Mouse (Mus musculus): ENCODE data around the gene Tssc4. TPM values are rescaled to one million over a fixed set of nuclear protein-coding genes. Genes with fewer than 3 reads are reported as not detected.

Gene Tssc4
- total RNA-seq, 2 experiments from 2014 or later = 37.8 to 39.6 TPM

GRCm38 (mm10) chr7:143067469-143067868 is 1.6 kb upstream of the Tssc4 start:
- no peak for DNase-seq (ENCODE audit: low spot score in 2 of 2)

GRCm38 (mm10) chr7:143067897-143068296 is 1.2 kb upstream of the Tssc4 start:
- no peak for DNase-seq (ENCODE audit: low spot score in 2 of 2)

GRCm38 (mm10) chr7:143068316-143068881 is 650 bp upstream of the Tssc4 start:
- peak in 1 of 2 experiments; percentile 35 for DNase-seq (ENCODE audit: low spot score in 2 of 2)

GRCm38 (mm10) chr7:143069751-143070400 is 827 bp downstream of the Tssc4 start:
- no peak for DNase-seq (ENCODE audit: low spot score in 2 of 2)

- DNase-seq (ENCODE audit: low spot score in 2 of 2) = no peak
Observed at GRCm38 (mm10) chr7:143070506-143071070, 1.5 kb downstream of the Tssc4 start.

GRCm38 (mm10) chr7:143072605-143073004 is 3.6 kb downstream of the Tssc4 start:
- DNase-seq (ENCODE audit: low spot score in 2 of 2) = no peak

- DNase-seq (ENCODE audit: low spot score in 2 of 2) = peak; percentile 29 to 31
Observed at GRCm38 (mm10) chr7:143073086-143073485, 4.0 kb downstream of the Tssc4 start.

- no peak for DNase-seq (ENCODE audit: low spot score in 2 of 2)
Observed at GRCm38 (mm10) chr7:143075394-143075793, 6.3 kb downstream of the Tssc4 start.

GRCm38 (mm10) chr7:143077351-143077750 is 8.3 kb downstream of the Tssc4 start:
- no peak for DNase-seq (ENCODE audit: low spot score in 2 of 2)

GRCm38 (mm10) chr7:143082024-143082423 is 13.0 kb downstream of the Tssc4 start:
- DNase-seq (ENCODE audit: low spot score in 2 of 2) = no peak

- no peak for DNase-seq (ENCODE audit: low spot score in 2 of 2)
Observed at GRCm38 (mm10) chr7:143083708-143084107, 14.7 kb downstream of the Tssc4 start.

GRCm38 (mm10) chr7:143086366-143086765 is 17.3 kb downstream of the Tssc4 start:
- peak; percentile 29 to 61 for DNase-seq (ENCODE audit: low spot score in 2 of 2)

- peak; percentile 28 to 52 for DNase-seq (ENCODE audit: low spot score in 2 of 2)
Observed at GRCm38 (mm10) chr7:143087070-143087579, 18.1 kb downstream of the Tssc4 start.

GRCm38 (mm10) chr7:143093847-143094246 is 24.8 kb downstream of the Tssc4 start:
- no peak for DNase-seq (ENCODE audit: low spot score in 2 of 2)

- DNase-seq (ENCODE audit: low spot score in 2 of 2) = peak; percentile 39 to 56
Observed at GRCm38 (mm10) chr7:143094592-143095553, 25.8 kb downstream of the Tssc4 start, which contains the start of gene Trpm5. Gene Trpm5, minus strand, starts transcription at chr7:143094642.

- no peak for DNase-seq (ENCODE audit: low spot score in 2 of 2)
Observed at GRCm38 (mm10) chr7:143095554-143095907, 26.5 kb downstream of the Tssc4 start.

- DNase-seq (ENCODE audit: low spot score in 2 of 2) = peak; percentile 19 to 21
Observed at GRCm38 (mm10) chr7:143100759-143101158, 31.7 kb downstream of the Tssc4 start.

GRCm38 (mm10) chr7:143105258-143105897 is 36.3 kb downstream of the Tssc4 start:
- DNase-seq (ENCODE audit: low spot score in 2 of 2) = no peak

GRCm38 (mm10) chr7:143106062-143106461 is 37.0 kb downstream of the Tssc4 start, which contains the start of gene Kcnq1:
Gene Kcnq1, plus strand, starts transcription at chr7:143106362.
- no peak for DNase-seq (ENCODE audit: low spot score in 2 of 2)

GRCm38 (mm10) chr7:143106672-143107465 is 37.8 kb downstream of the Tssc4 start:
- no peak for DNase-seq (ENCODE audit: low spot score in 2 of 2)

All from left cerebral cortex, adult 18-20 months (tissue).